Mouse (Mus musculus) ES-E14 (cell line): ENCODE measurements around the gene Arl13b. TPM values are rescaled to one million over a fixed set of nuclear protein-coding genes. Genes with fewer than 3 reads are reported as not detected.
A peak's percentile ranks its signal among the peaks of the same experiment; 100 is the strongest.

Experiments
- DNase-seq: peaks from one replicate; pipeline ENCODE4 v3.0.0-alpha.2; 2013; ENCODE audit warnings: low read depth, low spot score
- H3K27ac ChIP-seq: 2 replicates; pipeline ENCODE4 v1.5.1; 2012; ENCODE audit warnings: low read depth, mild to moderate bottlenecking, low read length, moderate library complexity, mixed read lengths; ENCODE audit not compliant: poor library complexity, insufficient read depth, severe bottlenecking
- H3K36me3 ChIP-seq: 2 replicates; pipeline ENCODE4 v1.6.1; 2012; ENCODE audit warnings: mild to moderate bottlenecking, low read length, moderate library complexity, mixed read lengths; ENCODE audit not compliant: control insufficient read depth, poor library complexity, insufficient read depth, severe bottlenecking
- H3K4me1 ChIP-seq, 2 experiments: fragments of 150-350 bp in 1 of 2; sonication (generic) in 1 of 2; 2 replicates each; pipeline ENCODE4 v1.6.1; 2012; ENCODE audit warnings: low read length in 2 of 2, mild to moderate bottlenecking in 1 of 2, mixed read lengths in 1 of 2; ENCODE audit not compliant: control insufficient read depth in 2 of 2, insufficient read depth in 2 of 2, poor library complexity in 1 of 2
- H3K4me3 ChIP-seq, 2 experiments: fragments of 150-350 bp in 1 of 2; sonication (generic) in 1 of 2; 2 replicates each; pipeline ENCODE4 v1.5.1; 2012; ENCODE audit warnings: low read length in 2 of 2, low read depth in 1 of 2, mild to moderate bottlenecking in 1 of 2, mixed read lengths in 1 of 2; ENCODE audit not compliant: insufficient read depth in 1 of 2, poor library complexity in 1 of 2, severe bottlenecking in 1 of 2
- H3K9ac ChIP-seq: 2 replicates; pipeline ENCODE4 v1.6.1; 2012; ENCODE audit warnings: low read depth, mild to moderate bottlenecking, low read length, mixed read lengths; ENCODE audit not compliant: poor library complexity, insufficient read depth, severe bottlenecking
- H3K9me3 ChIP-seq: fragments of 150-350 bp; sonication (generic); 2 replicates; pipeline ENCODE4 v1.6.1; 2012; ENCODE audit warnings: low read depth, mild to moderate bottlenecking, low read length; ENCODE audit not compliant: control insufficient read depth, insufficient read depth
- CHD2 ChIP-seq: IDR thresholded peaks from 2 replicates; pipeline ENCODE4 v1.6.1; 2014; ENCODE audit warnings: mild to moderate bottlenecking, low read depth, low read length, inconsistent platforms
- HCFC1 ChIP-seq: IDR thresholded peaks from 2 replicates; pipeline ENCODE4 v1.6.1; 2012; ENCODE audit warnings: low read length, inconsistent platforms, borderline replicate concordance; ENCODE audit not compliant: insufficient read depth
- MAFK ChIP-seq: IDR thresholded peaks from 2 replicates; pipeline ENCODE4 v1.6.1; 2014; ENCODE audit warnings: mild to moderate bottlenecking, low read depth, low read length, inconsistent platforms; ENCODE audit not compliant: insufficient read depth
- ZC3H11A ChIP-seq: IDR thresholded peaks from 2 replicates; pipeline ENCODE4 v1.6.1; 2012; ENCODE audit warnings: low read depth, mild to moderate bottlenecking, inconsistent platforms, low read length, borderline replicate concordance
- ZNF384 ChIP-seq: IDR thresholded peaks from 2 replicates; pipeline ENCODE4 v1.6.1; 2012; ENCODE audit warnings: low read depth, low read length, inconsistent platforms
- in situ Hi-C, 2 experiments: fragments of 600-800 bp; cut with MboI; formaldehyde crosslinking; loops; one replicate each; pipeline ENCODE4 v1.15.1; 2025; ENCODE audit warnings: low sequenced_read_pairs in 2 of 2, inconsistent platforms in 1 of 2; ENCODE audit not compliant: unreplicated experiment in 2 of 2
- total RNA-seq: library from RNA; depleted of rRNA; stranded (reverse); fragments of 300-350 nt; gene quantifications from 2 replicates; pipeline ENCODE4 v1.2.3, GENCODE M21; 2012

Gene Arl13b
- total RNA-seq, 1 experiment, result 7.3 TPM

GRCm38 (mm10) chr16:62773462-62773861, 73.4 kb downstream of the Arl13b start:
- Histone ChIP-seq H3K4me1 (no peaks in the 10 kb centered on the region), H3K4me3 (no peak overlapping the region), H3K27ac (no peak overlapping the region), H3K9me3 (no peaks in the 10 kb centered on the region), H3K9ac (no peak overlapping the region), H3K36me3 (peaks cover 3% of the 10 kb centered on the region; the same call in 1 of the 2 replicates)
- DNase-seq, result no peak
- TF ChIP-seq CHD2 (no peak), HCFC1 (no peak), ZC3H11A (no peak), ZNF384 (no peak), MAFK (no peak)
- in situ Hi-C loops, result no loop called here

DNA sequence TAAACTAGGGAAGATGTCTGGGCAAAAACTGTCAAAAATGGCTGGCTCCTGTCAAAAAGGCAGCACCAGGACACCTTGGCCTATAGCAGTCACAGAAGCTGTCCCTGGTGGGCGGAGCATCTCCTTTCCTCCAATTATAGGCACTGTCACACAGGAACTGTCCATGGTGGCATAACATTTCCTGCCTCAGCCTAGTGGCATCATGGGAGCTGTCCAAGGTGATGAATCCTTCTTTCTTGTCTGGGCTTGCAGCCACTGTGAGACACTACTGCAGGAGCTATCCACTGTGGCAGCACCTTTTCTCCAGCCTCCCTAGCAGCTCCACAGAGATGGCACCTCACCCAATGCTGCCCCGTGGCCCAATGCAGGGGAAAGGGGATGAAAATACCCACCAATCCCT, 88.5 kb downstream of the Arl13b start:
- no peak for TF ChIP-seq ZNF384
- TF ChIP-seq CHD2, result no peak
- TF ChIP-seq ZC3H11A, result no peak
- no peak for TF ChIP-seq HCFC1
- 0 out of 2 replicates have a peak, but pooled peaks have one; percentile 4 for TF ChIP-seq MAFK

GRCm38 (mm10) chr16:62755307-62755706, 91.5 kb downstream of the Arl13b start:
- H3K4me3 ChIP-seq, result no peak overlapping the region
- in situ Hi-C loops, result no loop called here
- H3K27ac ChIP-seq, result no peak overlapping the region
- no peaks in the 10 kb centered on the region for H3K36me3 ChIP-seq
- H3K9ac ChIP-seq, result no peak overlapping the region
- H3K9me3 ChIP-seq, result no peaks in the 10 kb centered on the region
- no peaks in the 10 kb centered on the region for H3K4me1 ChIP-seq
- TF ChIP-seq MAFK (no peak), ZC3H11A (no peak), CHD2 (no peak), HCFC1 (no peak), ZNF384 (no peak)
- DNase-seq, result no peak

More for the DNA sequence above, 88.5 kb downstream of the Arl13b start:
- no peaks in the 10 kb centered on the region for H3K36me3 ChIP-seq
- no peaks in the 10 kb centered on the region for H3K9me3 ChIP-seq
- DNase-seq, result peak; percentile 91
- H3K9ac ChIP-seq, result no peak overlapping the region
- H3K4me1 ChIP-seq, result no peaks in the 10 kb centered on the region
- in situ Hi-C loops, result no loop called here
- H3K27ac ChIP-seq, result no peak overlapping the region
- no peak overlapping the region for H3K4me3 ChIP-seq

DNA sequence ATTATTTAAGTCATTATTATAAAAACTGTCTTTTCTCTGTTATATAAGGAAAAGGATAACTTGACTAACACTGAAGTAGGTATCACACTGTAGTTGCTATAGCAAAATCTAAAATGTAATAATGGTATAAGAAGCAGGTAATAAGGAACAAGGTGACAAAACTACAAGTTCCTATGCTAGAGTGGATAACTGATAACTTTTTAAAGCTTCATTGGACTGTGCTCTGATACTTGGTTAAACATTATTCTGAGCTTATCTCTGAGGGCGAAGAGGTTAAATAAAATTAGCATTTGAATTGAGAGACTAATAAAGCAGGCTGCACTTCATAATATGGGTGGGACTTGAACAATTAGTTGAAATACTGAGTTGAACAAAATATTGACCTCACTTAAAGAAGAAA, 93.2 kb downstream of the Arl13b start:
- Histone ChIP-seq H3K9me3 (no peaks in the 10 kb centered on the region), H3K4me3 (no peak overlapping the region), H3K36me3 (no peaks in the 10 kb centered on the region), H3K4me1 (no peaks in the 10 kb centered on the region), H3K27ac (no peak overlapping the region), H3K9ac (no peak overlapping the region)
- in situ Hi-C loops, result no loop called here
- TF ChIP-seq ZNF384, result no peak
- no peak for TF ChIP-seq HCFC1
- TF ChIP-seq MAFK, result no peak
- no peak for TF ChIP-seq CHD2
- TF ChIP-seq ZC3H11A, result no peak
- no peak for DNase-seq

GRCm38 (mm10) chr16:62753079-62753478, 93.8 kb downstream of the Arl13b start:
- H3K36me3 ChIP-seq, result no peaks in the 10 kb centered on the region
- in situ Hi-C loops, result no loop called here
- no peaks in the 10 kb centered on the region for H3K4me1 ChIP-seq
- no peak overlapping the region for H3K27ac ChIP-seq
- no peaks in the 10 kb centered on the region for H3K9me3 ChIP-seq
- H3K4me3 ChIP-seq, result no peak overlapping the region
- TF ChIP-seq ZC3H11A (no peak), ZNF384 (no peak), HCFC1 (no peak), CHD2 (no peak), MAFK (no peak)
- no peak overlapping the region for H3K9ac ChIP-seq
- DNase-seq, result no peak
